Comparison of ENCODE assay signal across 14 mouse cellular contexts in the genomic region with DNA sequence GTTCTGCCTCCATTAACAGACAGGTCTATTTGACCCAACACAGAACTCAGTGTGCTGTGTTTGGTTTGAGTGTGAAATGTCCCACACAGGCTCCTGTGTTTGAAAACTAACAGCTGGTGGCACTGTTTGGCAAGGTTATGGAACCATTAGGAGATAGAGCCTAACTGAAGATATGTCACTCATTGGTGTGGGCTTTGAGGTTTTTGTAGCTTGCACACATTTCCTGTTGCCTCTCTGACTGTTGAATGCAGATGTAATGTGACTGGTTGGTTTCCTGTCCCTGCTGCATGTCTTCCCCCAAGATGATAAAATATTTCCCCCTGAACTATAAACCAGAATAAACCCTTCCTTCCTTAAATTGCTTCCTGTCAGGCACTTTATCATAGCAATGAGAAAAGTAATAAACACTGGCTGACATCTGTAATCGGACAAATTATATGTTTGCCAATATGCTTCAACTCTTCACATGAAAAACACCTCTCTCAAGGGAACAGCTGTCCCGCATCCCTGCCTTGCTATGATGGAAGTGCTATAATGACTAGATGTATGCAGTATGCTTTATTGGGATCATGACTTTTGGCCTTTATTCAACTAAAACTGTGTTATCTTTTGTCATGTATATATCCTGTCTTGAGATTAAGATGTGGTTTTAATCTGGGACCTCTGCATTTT.
"Had no signal": no experiment of that assay in that cellular context is flagged by ENCODE, and none has a peak within 500 bp of the region (broad histone marks: within the 10 kb centered on the region; RNA-seq: fewer than 3 reads in every experiment).

No protein-coding gene starts in this region.

- H3K4me1 ChIP-seq: limb, embryonic 10.5 days; liver, embryonic 15.5 days; midbrain, embryonic 12.5 days; neural tube, embryonic 13.5 days had no signal

- H3K9ac ChIP-seq: liver, embryonic 15.5 days; midbrain, embryonic 12.5 days; neural tube, embryonic 13.5 days had no signal

- H3K4me3 ChIP-seq: limb, embryonic 10.5 days; liver, embryonic 15.5 days; midbrain, embryonic 12.5 days; neural tube, embryonic 13.5 days had no signal

- H3K36me3 ChIP-seq: limb, embryonic 10.5 days; liver, embryonic 15.5 days; midbrain, embryonic 12.5 days; neural tube, embryonic 13.5 days had no signal

- ATAC-seq: lung, postnatal 0 days; midbrain, embryonic 16.5 days had no signal

- H3K27me3 ChIP-seq: liver, embryonic 15.5 days; midbrain, embryonic 12.5 days; neural tube, embryonic 13.5 days had no signal

- H3K4me2 ChIP-seq: liver, embryonic 11.5 days; liver, embryonic 15.5 days; midbrain, embryonic 12.5 days; neural tube, embryonic 13.5 days had no signal

- H3K27ac ChIP-seq: limb, embryonic 10.5 days; liver, embryonic 15.5 days; macrophage; midbrain, embryonic 12.5 days; neural tube, embryonic 13.5 days had no signal

- DNase-seq: kidney, adult 11 months; retina, postnatal 1 day; right cerebral cortex, postnatal 4 days; spleen, adult 18-20 months; thymus, adult 18-20 months; thymus, postnatal 14 days had no signal

- H3K9me3 ChIP-seq: limb, embryonic 10.5 days; liver, embryonic 15.5 days; midbrain, embryonic 12.5 days; neural tube, embryonic 13.5 days had no signal
